Mouse (Mus musculus) embryo, embryonic 9.5 days (tissue): ENCODE data around the gene Ush2a.

Experiments
- DNase-seq: peaks from one replicate; pipeline ENCODE4 v3.0.0-alpha.2; 2017; ENCODE audit errors: extremely low spot score

Gene Ush2a

GRCm38 (mm10) chr1:188387321-188387720 is 125.5 kb downstream of the Ush2a start:
- DNase-seq = no peak

GRCm38 (mm10) chr1:188387820-188388471 is 126.1 kb downstream of the Ush2a start:
- no peak for DNase-seq

GRCm38 (mm10) chr1:188390080-188390479 is 128.3 kb downstream of the Ush2a start:
- no peak for DNase-seq

- no peak for DNase-seq
These were observed 145.4 kb downstream of the Ush2a start for GRCm38 (mm10) chr1:188407176-188407575.

DNA sequence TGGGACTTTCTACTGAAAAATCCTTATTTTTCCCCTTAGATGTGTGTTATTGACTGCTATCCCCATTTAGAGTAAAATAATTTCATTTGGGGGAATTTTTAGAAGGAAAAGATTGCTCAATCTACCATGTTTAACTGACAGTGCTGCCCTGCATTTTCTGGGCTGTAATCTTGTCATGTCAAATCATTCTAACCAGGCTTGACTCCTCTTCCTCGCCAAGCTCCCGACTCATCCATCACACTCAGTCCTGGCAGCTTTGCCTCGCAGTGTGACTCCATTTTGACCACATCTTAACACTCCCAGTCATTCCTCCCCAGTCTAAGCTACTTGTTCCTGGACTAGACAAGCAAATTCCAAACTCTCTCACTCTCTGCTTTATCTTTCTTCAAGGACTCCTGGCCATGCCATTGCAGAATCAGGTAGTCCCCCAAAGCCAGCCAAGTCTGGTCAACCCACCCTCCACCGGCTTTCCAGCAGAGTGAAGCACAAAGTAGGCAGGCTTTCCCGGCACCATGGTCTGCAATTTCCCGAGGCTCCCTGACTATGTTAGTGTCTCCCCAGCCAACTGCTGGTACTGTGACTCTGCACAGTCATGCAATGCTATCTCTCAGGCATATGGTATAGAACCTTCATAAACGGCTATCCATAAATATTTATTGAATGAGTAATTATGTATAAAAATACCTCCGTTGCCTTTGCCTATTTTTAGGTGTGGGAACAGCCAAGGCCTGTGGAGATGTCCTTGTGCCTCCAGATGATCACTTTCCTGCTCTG is 146.0 kb downstream of the Ush2a start:
- no peak for DNase-seq

DNA sequence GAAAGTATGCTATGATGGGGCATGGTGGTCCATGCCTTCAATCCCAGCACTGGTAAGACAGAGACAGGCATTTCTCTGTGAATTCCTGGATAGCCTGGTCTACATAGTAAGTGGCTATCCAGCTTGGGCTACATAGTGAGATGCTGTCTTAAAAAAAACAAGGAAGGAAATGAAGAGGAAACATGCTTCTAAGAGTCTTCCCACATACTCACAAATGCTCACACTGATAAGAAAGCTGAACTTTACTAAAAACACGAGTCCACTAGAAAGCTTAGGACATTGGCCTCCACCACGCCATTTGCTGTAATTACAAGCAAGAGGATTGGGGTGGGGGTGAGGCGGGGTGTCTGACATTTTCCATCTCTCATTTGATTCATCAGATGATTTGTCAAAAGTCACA is 148.7 kb downstream of the Ush2a start:
- no peak for DNase-seq

GRCm38 (mm10) chr1:188420543-188420942 is 158.7 kb downstream of the Ush2a start:
- DNase-seq = no peak

GRCm38 (mm10) chr1:188428172-188428571 is 166.3 kb downstream of the Ush2a start:
- DNase-seq = no peak

GRCm38 (mm10) chr1:188430689-188431088 is 168.9 kb downstream of the Ush2a start:
- DNase-seq = no peak

DNA sequence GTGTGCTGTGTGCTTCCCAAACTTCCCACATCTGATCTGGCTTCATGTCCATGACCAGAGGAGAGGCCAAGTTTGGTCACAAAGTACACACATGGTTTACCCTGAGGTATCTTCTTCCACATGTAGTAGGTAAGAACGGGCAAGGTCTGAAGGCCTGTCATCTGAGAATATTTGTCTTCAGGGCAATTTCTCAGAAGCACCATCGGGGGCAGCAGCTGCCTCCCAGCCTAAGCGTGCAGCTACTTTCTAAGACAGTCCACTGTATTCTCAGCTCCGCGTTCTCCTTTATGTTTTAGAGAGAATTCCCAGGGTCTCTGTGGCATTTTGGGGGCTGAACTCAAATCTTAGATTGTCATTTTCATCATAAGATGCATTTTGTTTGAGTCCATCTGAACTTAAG is 186.1 kb downstream of the Ush2a start:
- no peak for DNase-seq

DNA sequence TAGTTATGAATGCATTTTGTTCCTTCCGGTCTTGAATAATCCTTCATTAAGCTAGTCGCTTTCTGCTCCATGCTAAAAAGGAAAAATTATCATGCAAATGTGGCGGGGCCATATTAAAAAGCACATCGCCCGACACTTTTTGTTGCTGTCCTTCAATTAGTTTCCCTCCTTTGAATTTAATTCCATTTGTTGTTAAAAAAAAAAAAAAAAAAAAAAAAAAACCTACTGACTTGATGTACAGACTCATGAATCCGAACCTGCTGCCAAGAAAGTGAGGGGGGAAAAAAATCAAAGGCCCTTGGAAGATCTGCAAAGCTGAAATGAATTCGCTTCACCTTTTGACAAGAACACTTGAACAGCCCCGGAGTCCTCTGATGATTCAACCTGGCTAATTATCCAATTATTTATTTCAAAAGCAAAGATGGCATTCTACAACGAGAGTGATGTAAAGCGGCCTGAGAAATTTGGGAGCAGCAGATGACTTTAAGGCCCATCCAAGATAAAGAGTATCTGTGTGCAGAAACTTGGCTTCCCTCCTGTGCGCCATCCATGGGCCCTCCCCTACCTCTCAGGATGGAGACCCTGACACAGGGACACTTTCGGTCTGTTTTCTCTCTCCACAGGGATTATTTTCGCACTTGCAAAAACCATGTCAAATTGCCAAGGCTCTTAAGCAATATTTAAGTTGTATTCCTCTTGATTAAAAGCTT is 194.8 kb downstream of the Ush2a start:
- no peak for DNase-seq

- DNase-seq = no peak
These were observed 195.6 kb downstream of the Ush2a start for GRCm38 (mm10) chr1:188457221-188458008.

- no peak for DNase-seq
These were observed 199.4 kb downstream of the Ush2a start for GRCm38 (mm10) chr1:188461203-188461602.

- DNase-seq = no peak
These were observed 202.8 kb downstream of the Ush2a start for GRCm38 (mm10) chr1:188464653-188465052.

DNA sequence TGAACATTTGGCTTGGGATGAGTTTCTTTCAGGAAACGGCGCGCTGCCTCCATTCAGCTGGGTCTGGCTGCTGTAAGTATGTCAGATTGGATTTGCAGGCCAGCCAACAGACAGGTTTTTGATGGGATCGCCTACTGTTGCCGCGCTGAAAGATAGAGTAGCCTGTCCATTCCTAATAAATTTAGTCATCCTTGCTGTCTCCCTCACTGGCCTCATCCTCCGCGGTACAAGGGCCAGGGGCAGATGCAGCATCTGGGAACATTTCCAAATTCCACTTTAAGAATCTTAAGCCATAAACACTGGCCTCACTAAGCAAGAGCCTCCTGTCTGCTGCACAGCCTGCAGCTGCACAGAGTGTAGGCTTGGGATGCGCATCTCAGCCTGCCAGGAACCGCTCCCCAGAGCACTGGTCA is 206.6 kb downstream of the Ush2a start:
- no peak for DNase-seq

DNA sequence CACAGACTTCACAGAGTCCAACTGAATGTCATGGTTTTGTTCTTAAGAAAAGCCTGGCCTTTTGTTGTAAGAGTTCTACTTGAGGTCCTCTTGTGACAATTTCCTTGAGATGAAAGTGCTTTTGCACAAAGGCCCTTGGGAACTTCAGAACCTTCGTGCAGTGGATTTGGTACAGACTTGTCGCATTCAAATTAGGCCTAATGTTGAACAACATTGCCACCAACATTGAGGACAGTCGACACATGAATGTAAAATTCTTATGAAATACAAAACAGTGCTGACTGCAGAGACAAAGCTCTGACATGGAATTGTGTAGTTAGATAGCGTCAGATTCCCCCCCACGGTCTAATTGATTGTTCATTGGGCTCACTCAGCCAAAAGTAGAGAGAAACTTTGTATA is 243.1 kb downstream of the Ush2a start:
- no peak for DNase-seq

- DNase-seq = no peak
These were observed 257.0 kb downstream of the Ush2a start for GRCm38 (mm10) chr1:188518792-188519191.

- DNase-seq = no peak
These were observed 265.6 kb downstream of the Ush2a start for GRCm38 (mm10) chr1:188527451-188527850.

GRCm38 (mm10) chr1:188529606-188530131 is 267.8 kb downstream of the Ush2a start:
- DNase-seq = no peak

- no peak for DNase-seq
These were observed 275.2 kb downstream of the Ush2a start for GRCm38 (mm10) chr1:188537021-188537420.

DNA sequence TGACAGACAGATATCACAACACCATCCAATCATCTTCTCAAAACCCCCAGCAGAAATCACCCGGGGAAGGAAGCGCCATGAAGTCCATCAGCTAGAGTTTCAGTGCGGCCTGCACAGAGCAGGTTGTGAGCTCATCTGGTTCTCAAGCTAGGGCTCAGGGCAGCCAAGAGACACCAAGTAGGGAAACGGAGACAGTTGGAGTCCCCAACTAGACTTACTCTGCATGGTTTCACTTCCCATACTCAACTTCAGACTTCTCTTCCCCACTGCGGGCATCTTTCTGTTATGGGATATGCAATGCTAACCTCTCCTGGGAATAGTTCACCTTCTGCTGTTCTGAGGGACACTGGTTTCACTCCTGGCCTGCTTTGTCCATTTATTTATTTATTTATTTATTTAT is 277.8 kb downstream of the Ush2a start:
- no peak for DNase-seq

- DNase-seq = no peak
These were observed 279.7 kb downstream of the Ush2a start for GRCm38 (mm10) chr1:188541492-188541891.
